Comparison of ENCODE assay signal across 34 mouse cellular contexts in genomic region chr19:45366651-45367050, GRCm38 (mm10). TPM values are rescaled to one million over a fixed set of nuclear protein-coding genes. Genes with fewer than 3 reads are reported as not detected.
DNase-seq lines count a peak whose midpoint lies in the region; ATAC-seq and TF ChIP-seq lines count a peak whose summit lies in the region.
"Had no signal": no experiment of that assay in that cellular context is flagged by ENCODE, and none has a peak within 500 bp of the region (broad histone marks: within the 10 kb centered on the region; RNA-seq: fewer than 3 reads in every experiment).

No protein-coding gene starts in this region.

- no peaks in the 10 kb centered on the region for H3K9me3 ChIP-seq in liver, postnatal 0 days (ENCODE audit: low read length)
- H3K9me3 ChIP-seq: embryonic facial prominence, embryonic 13.5 days; heart, embryonic 10.5 days; heart, embryonic 15.5 days; hindbrain, embryonic 13.5 days; liver, embryonic 12.5 days; megakaryocyte, embryonic 14.5 days; midbrain, embryonic 12.5 days; neural tube, embryonic 13.5 days; stomach, embryonic 15.5 days had no signal

- no peak overlapping the region for H3K4me3 ChIP-seq in gastrocnemius, adult 2 months
- no peak overlapping the region for H3K4me3 ChIP-seq in liver, postnatal 0 days (ENCODE audit: low read depth, low read length)
- H3K4me3 ChIP-seq: embryonic facial prominence, embryonic 13.5 days; erythroblast, embryonic 14.5 days; heart, embryonic 10.5 days; heart, embryonic 15.5 days; hindbrain, embryonic 13.5 days; liver, embryonic 12.5 days; megakaryocyte, embryonic 14.5 days; midbrain, embryonic 12.5 days; neural tube, embryonic 13.5 days; stomach, embryonic 15.5 days had no signal

- H3K27ac ChIP-seq in gastrocnemius, adult 2 months: peak overlapping the region; percentile 67; the same call in 1 of the 2 replicates
- no peak overlapping the region for H3K27ac ChIP-seq in liver, postnatal 0 days (ENCODE audit: low read depth)
- H3K27ac ChIP-seq: embryonic facial prominence, embryonic 13.5 days; heart, embryonic 10.5 days; heart, embryonic 15.5 days; hindbrain, embryonic 13.5 days; kidney, postnatal 0 days; liver, embryonic 12.5 days; midbrain, embryonic 12.5 days; neural tube, embryonic 13.5 days; stomach, embryonic 15.5 days had no signal

- no peaks in the 10 kb centered on the region for H3K36me3 ChIP-seq in liver, postnatal 0 days (replicated peaks; ENCODE audit: insufficient read depth, low read length)
- H3K36me3 ChIP-seq: stomach, embryonic 15.5 days had no signal

- DNase-seq in adrenal gland, adult 2 months: peak; percentile 17
- no peak for DNase-seq in adrenal gland, postnatal 4 days (ENCODE audit: low spot score in 2 of 2)
- no peak for DNase-seq in gastrocnemius, adult 2 months
- DNase-seq in gastrocnemius, adult 8-10 months (ENCODE audit: low spot score in 2 of 2): no peak
- DNase-seq in Muller cell, postnatal 12 days (ENCODE audit: inconsistent ontology term): peak; percentile 10
- DNase-seq in liver, postnatal 0 days: no peak
- no peak for DNase-seq in left cerebral cortex, adult 11 months (ENCODE audit: low spot score)
- DNase-seq: B cell, adult 2 months; cerebellum, adult 9-10 months; embryo, embryonic 11 days; gastrocnemius, postnatal 14 days; heart, postnatal 36 days; kidney, adult 8-10 months; kidney, postnatal 4 days; left cerebral cortex, postnatal 4 days; lung, postnatal 4 days; right cerebral cortex, postnatal 14 days; thymus, adult 18-20 months; thymus, postnatal 25 days had no signal

- intact Hi-C loops in gastrocnemius, adult 2 months (cut with DNase I): loop anchor here (2.0 kb wide), 1 partner anchor 56 kb away; no protein-coding TSS in a partner anchor

- no peak overlapping the region for H3K9ac ChIP-seq in liver, postnatal 0 days (replicated peaks)
- H3K9ac ChIP-seq: embryonic facial prominence, embryonic 13.5 days; heart, embryonic 15.5 days; hindbrain, embryonic 13.5 days; liver, embryonic 12.5 days; midbrain, embryonic 12.5 days; neural tube, embryonic 13.5 days; stomach, embryonic 15.5 days had no signal

- no peak for TF ChIP-seq EP300 in liver, postnatal 0 days (IDR thresholded peaks at IDR 0.05; ENCODE audit: low read depth)

- no peak for ATAC-seq in liver, postnatal 0 days
- ATAC-seq: forebrain, embryonic 16.5 days; intestine, embryonic 16.5 days; liver, embryonic 12.5 days; lung, postnatal 0 days had no signal

- TF ChIP-seq CTCF in gastrocnemius, adult 2 months (IDR thresholded peaks at IDR 0.05): no peak
- TF ChIP-seq CTCF in liver, postnatal 0 days (IDR thresholded peaks at IDR 0.05; ENCODE audit: low read depth): no peak

- H3K4me1 ChIP-seq in liver, postnatal 0 days (ENCODE audit: insufficient read depth): peaks cover 6% of the 10 kb centered on the region; the same call in 1 of the 2 replicates
- H3K4me1 ChIP-seq: stomach, embryonic 15.5 days had no signal

- WGBS in liver, postnatal 0 days (ENCODE audit: insufficient replicate concordance): 80% methylated on average over 7 of the region's 7 CpGs

- H3K4me2 ChIP-seq in liver, postnatal 0 days (ENCODE audit: low read depth, low read length): no peak overlapping the region
- H3K4me2 ChIP-seq: embryonic facial prominence, embryonic 13.5 days; heart, embryonic 15.5 days; hindbrain, embryonic 13.5 days; liver, embryonic 12.5 days; midbrain, embryonic 12.5 days; neural tube, embryonic 13.5 days; stomach, embryonic 15.5 days had no signal

- H3K27me3 ChIP-seq in liver, postnatal 0 days (ENCODE audit: insufficient read depth, low read length): no peaks in the 10 kb centered on the region
- H3K27me3 ChIP-seq: CH12.LX; embryonic facial prominence, embryonic 13.5 days; heart, embryonic 15.5 days; hindbrain, embryonic 13.5 days; liver, embryonic 12.5 days; megakaryocyte, embryonic 14.5 days; midbrain, embryonic 12.5 days; neural tube, embryonic 13.5 days; stomach, embryonic 15.5 days had no signal

RNA-seq across cellular contexts. Expression of gene Btrc, which starts 3.1 kb away (rescaled TPM):
- total RNA-seq in adrenal gland, adult 2 months (2021): 10 to 100 TPM; 31.7 to 34.8 TPM
- polyA plus RNA-seq in adrenal gland, adult 2 months (2012; rRNA removed): 7.8 and 10.5 TPM in 2 replicates
- total RNA-seq in adrenal gland, postnatal 4 days (2021): 10 to 100 TPM; 42.4 to 46.6 TPM
- total RNA-seq in gastrocnemius, adult 2 months (2021): 10 to 100 TPM; 20.5 to 22.0 TPM
- 10 to 100 TPM; 23.5 to 26.9 (median 25.3) TPM for total RNA-seq in gastrocnemius, adult 8-10 months (2022)
- polyA plus RNA-seq in liver, postnatal 0 days (2015; fragmentation: Nextera tagmentation; extraction: Ambion mirVana): 20.3 and 21.3 TPM in 2 replicates

Comparison
In these comparisons a context has a peak if more than half of its experiments do, and no peak if none do; other contexts are left out.
1. DNase-seq: peak in adrenal gland, adult 2 months (single experiment) and Muller cell, postnatal 12 days (single experiment); none in adrenal gland, postnatal 4 days (0 of 2), gastrocnemius, adult 2 months (single experiment), gastrocnemius, adult 8-10 months (0 of 2), liver, postnatal 0 days (single experiment) and left cerebral cortex, adult 11 months (single experiment).